ENCODE assay signal across 8 mouse cellular contexts in genomic region chr8:46185361-46185760, GRCm38 (mm10). TPM values are rescaled to one million over a fixed set of nuclear protein-coding genes. Genes with fewer than 3 reads are reported as not detected.
DNase-seq lines count a peak whose midpoint lies in the region; ATAC-seq lines count a peak whose summit lies in the region.
"Had no signal": no experiment of that assay in that cellular context is flagged by ENCODE, and none has a peak within 500 bp of the region (broad histone marks: within the 10 kb centered on the region; RNA-seq: fewer than 3 reads in every experiment).

No protein-coding gene starts in this region.

- no peak overlapping the region for H3K4me3 ChIP-seq in forebrain, embryonic 15.5 days
- H3K4me3 ChIP-seq: midbrain, embryonic 12.5 days had no signal

- peak; percentile 69 for DNase-seq in layer of hippocampus, adult 11-12 months (ENCODE audit: low spot score)
- no peak for DNase-seq in layer of hippocampus, adult 9-10 months (ENCODE audit: low spot score)
- DNase-seq in ES-CJ7 (ENCODE audit: low read depth, low spot score), result peak; percentile 82
- DNase-seq in adrenal gland, postnatal 25 days, result peak; percentile 64
- DNase-seq in layer of hippocampus, postnatal 36 days, result peak; percentile 44 to 48
- DNase-seq in retina, embryonic 14.5 days (ENCODE audit: low spot score), result peak; percentile 80

- H3K36me3 ChIP-seq in forebrain, embryonic 15.5 days, result peaks cover 8% of the 10 kb centered on the region; the same call in 1 of the 2 replicates
- H3K36me3 ChIP-seq: midbrain, embryonic 12.5 days had no signal

- H3K9me3 ChIP-seq in forebrain, embryonic 15.5 days, result no peaks in the 10 kb centered on the region
- H3K9me3 ChIP-seq: midbrain, embryonic 12.5 days had no signal

- H3K27ac ChIP-seq in forebrain, embryonic 15.5 days (replicated peaks), result no peak overlapping the region
- H3K27ac ChIP-seq: midbrain, embryonic 12.5 days had no signal

- 1% methylated on average over 2 of the region's 2 CpGs for WGBS in forebrain, embryonic 15.5 days

- H3K4me2 ChIP-seq in forebrain, embryonic 15.5 days (replicated peaks), result no peak overlapping the region
- H3K4me2 ChIP-seq: midbrain, embryonic 12.5 days had no signal

- 0 out of 2 replicates have a peak, but pooled peaks have one; percentile 38 for ATAC-seq in forebrain, embryonic 15.5 days (replicated peaks)

- H3K9ac ChIP-seq in forebrain, embryonic 15.5 days (replicated peaks), result no peak overlapping the region
- H3K9ac ChIP-seq: midbrain, embryonic 12.5 days had no signal

- H3K27me3 ChIP-seq in forebrain, embryonic 15.5 days, result no peaks in the 10 kb centered on the region
- H3K27me3 ChIP-seq: midbrain, embryonic 12.5 days had no signal

- no peaks in the 10 kb centered on the region for H3K4me1 ChIP-seq in forebrain, embryonic 15.5 days
- H3K4me1 ChIP-seq: midbrain, embryonic 12.5 days had no signal

RNA-seq across cellular contexts. Expression of gene Slc25a4, which starts 25.7 kb away (rescaled TPM):
- total RNA-seq in adrenal gland, postnatal 25 days (2021), result 134 and 159 TPM in 2 replicates
- 656 and 691 TPM in 2 replicates for polyA plus RNA-seq in forebrain, embryonic 15.5 days (2015; fragmentation: Nextera tagmentation; extraction: Ambion mirVana)
- 100 to 1,000 TPM; 537 to 580 TPM for total RNA-seq in layer of hippocampus, postnatal 36 days (2021)

RNA-seq across cellular contexts. Expression of gene Snx25, which starts 33.4 kb away (rescaled TPM):
- 17.3 and 17.9 TPM in 2 replicates for total RNA-seq in adrenal gland, postnatal 25 days (2021)
- polyA plus RNA-seq in forebrain, embryonic 15.5 days (2015; fragmentation: Nextera tagmentation; extraction: Ambion mirVana), result 4.8 and 5.7 TPM in 2 replicates
- 10 to 100 TPM; 44.4 to 45.6 TPM for total RNA-seq in layer of hippocampus, postnatal 36 days (2021)

RNA-seq across cellular contexts. Expression of gene Cfap97, which starts 33.8 kb away (rescaled TPM):
- total RNA-seq in adrenal gland, postnatal 25 days (2021), result 21.2 and 24.4 TPM in 2 replicates
- 23.1 and 24.3 TPM in 2 replicates for polyA plus RNA-seq in forebrain, embryonic 15.5 days (2015; fragmentation: Nextera tagmentation; extraction: Ambion mirVana)
- total RNA-seq in layer of hippocampus, postnatal 36 days (2021), result 10 to 100 TPM; 23.8 to 24.6 TPM
